Mouse (Mus musculus): ENCODE results near the gene Gzma.

GRCm38 (mm10) chr13:113084732-113085131 lies 16.0 kb downstream of the Gzma start:
- TF ChIP-seq CTCF (IDR thresholded peaks at IDR 0.05; ENCODE audit: extremely low read depth, insufficient read depth, low read length) (no peak), POLR2A (IDR thresholded peaks at IDR 0.05; ENCODE audit: extremely low read depth, insufficient read depth, low read length) (no peak)

All from cortical plate, adult 2 months (tissue).